Mouse (Mus musculus) embryonic fibroblast, embryonic 13.5 days (primary cell): ENCODE measurements around the gene B3gnt5.

Experiments
- CTCF ChIP-seq: IDR thresholded peaks from 2 replicates; pipeline ENCODE4 v1.5.1; 2011; ENCODE audit warnings: mild to moderate bottlenecking, control low read depth, low read length, moderate library complexity, borderline replicate concordance; ENCODE audit not compliant: insufficient read depth
- POLR2A ChIP-seq: IDR thresholded peaks from 2 replicates; pipeline ENCODE4 v1.6.1; 2011; ENCODE audit warnings: low read depth, mild to moderate bottlenecking, control low read depth, low read length, moderate library complexity

- TF ChIP-seq CTCF: no peak
- TF ChIP-seq POLR2A: no peak
Observed at GRCm38 (mm10) chr16:19720959-19721358, 39.0 kb upstream of the B3gnt5 start.
